Mouse (Mus musculus) C2C12 (cell line): ENCODE measurements around the gene Cd69. TPM values are rescaled to one million over a fixed set of nuclear protein-coding genes. Genes with fewer than 3 reads are reported as not detected.

Source experiments
- H3K27me3 ChIP-seq: one replicate; pipeline ENCODE4 v1.6.1; 2011; ENCODE audit not compliant: control insufficient read depth, insufficient read depth, insufficient read length
- H3K36me3 ChIP-seq: one replicate; pipeline ENCODE4 v1.6.1; 2011; ENCODE audit not compliant: control insufficient read depth, insufficient read depth
- H3K4me3 ChIP-seq: one replicate; pipeline ENCODE4 v1.5.1; 2011; ENCODE audit warnings: mild to moderate bottlenecking, control low read depth; ENCODE audit not compliant: poor library complexity, insufficient read depth, severe bottlenecking
- H3K79me2 ChIP-seq: one replicate; pipeline ENCODE4 v1.6.1; 2011; ENCODE audit not compliant: control insufficient read depth, insufficient read depth
- H3K79me3 ChIP-seq: one replicate; pipeline ENCODE4 v1.6.1; 2011; ENCODE audit warnings: low read depth, control low read depth
- H3ac ChIP-seq: one replicate; pipeline ENCODE3; 2011; ENCODE audit warnings: low read depth; ENCODE audit not compliant: control insufficient read depth, insufficient read length
- CEBPB ChIP-seq: IDR thresholded peaks from one replicate; pipeline ENCODE4 v1.6.1; 2011; ENCODE audit warnings: low read depth, mild to moderate bottlenecking, control low read depth, moderate library complexity
- CTCF ChIP-seq: IDR thresholded peaks from one replicate; pipeline ENCODE4 v1.5.1; 2011; ENCODE audit not compliant: control insufficient read depth, insufficient read depth, insufficient read length
- FOSL1 ChIP-seq: IDR thresholded peaks from one replicate; pipeline ENCODE4 v1.8.0; 2011; ENCODE audit warnings: mild to moderate bottlenecking, low read length; ENCODE audit not compliant: poor library complexity, insufficient read depth, severe bottlenecking
- MAX ChIP-seq: IDR thresholded peaks from one replicate; pipeline ENCODE4 v1.6.1; 2011; ENCODE audit warnings: mild to moderate bottlenecking, control low read depth
- MYOD1 ChIP-seq: IDR thresholded peaks from one replicate; pipeline ENCODE4 v1.6.1; 2011; ENCODE audit warnings: low read depth; ENCODE audit not compliant: control insufficient read depth, insufficient read length
- MYOG ChIP-seq: IDR thresholded peaks from one replicate; pipeline ENCODE4 v1.6.1; 2011; ENCODE audit not compliant: control insufficient read depth, insufficient read length; ENCODE audit errors: extremely low read depth
- USF1 ChIP-seq: IDR thresholded peaks from one replicate; pipeline ENCODE4 v1.6.1; 2011; ENCODE audit warnings: low read depth, mild to moderate bottlenecking, control low read depth, moderate library complexity
- polyA plus RNA-seq: library from polyadenylated mRNA; unstranded; fragments of >200 nt; fragmentation: generic; extraction: Trizol; gene quantifications from one replicate; pipeline ENCODE4 v1.2.1, GENCODE M21; 2012; ENCODE audit warnings: missing spikeins

Cd69 gene
- polyA plus RNA-seq, 1 experiment, result not detected

DNA sequence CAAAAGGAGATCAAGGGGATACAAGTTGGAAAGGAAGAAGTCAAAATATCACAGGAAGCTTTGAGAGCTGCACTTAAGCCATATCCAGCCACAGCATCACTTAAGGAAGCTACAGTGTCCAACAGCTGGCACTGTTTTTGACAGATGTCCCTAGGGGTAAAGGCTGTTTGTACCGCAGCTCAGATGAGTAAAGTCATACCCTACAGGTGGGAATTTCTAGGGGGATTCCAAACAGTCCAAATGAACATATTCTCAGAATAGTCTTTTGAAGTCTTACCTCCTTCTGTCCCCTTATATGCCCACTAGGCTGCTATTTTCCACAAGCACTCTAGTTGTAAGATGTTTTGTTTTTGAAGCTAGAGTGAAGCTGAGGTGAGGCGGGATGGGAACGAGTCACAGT lies 37.3 kb upstream of the Cd69 start:
- Histone ChIP-seq H3K36me3 (no peaks in the 10 kb centered on the region), H3K79me2 (no peaks in the 10 kb centered on the region), H3ac (no peak overlapping the region), H3K4me3 (no peak overlapping the region), H3K79me3 (no peaks in the 10 kb centered on the region), H3K27me3 (no peaks in the 10 kb centered on the region)
- no peak for TF ChIP-seq CEBPB
- no peak for TF ChIP-seq FOSL1
- TF ChIP-seq MYOG, result no peak
- TF ChIP-seq MYOD1, result no peak
- TF ChIP-seq CTCF, result no peak
- no peak for TF ChIP-seq USF1
- TF ChIP-seq MAX, result no peak

DNA sequence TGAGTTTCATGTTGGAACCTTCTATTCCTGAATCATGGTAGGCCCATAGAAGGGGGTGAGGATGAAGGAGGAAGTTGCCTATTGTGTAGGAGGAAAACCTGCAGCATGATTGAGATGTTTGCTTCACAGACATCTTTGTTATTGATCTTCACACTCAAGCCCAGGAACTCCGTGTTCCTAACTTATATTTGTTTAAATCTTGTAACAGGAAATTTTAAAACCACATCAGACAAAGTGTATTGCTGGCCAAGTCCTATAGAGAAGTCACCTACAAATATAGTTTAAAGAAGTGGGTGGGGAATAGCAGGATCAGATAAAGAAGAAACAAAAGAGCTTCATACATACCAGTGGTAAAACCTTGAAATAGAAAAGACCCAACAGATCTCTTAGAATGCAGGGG lies 28.9 kb upstream of the Cd69 start:
- Histone ChIP-seq H3ac (no peak overlapping the region), H3K79me2 (no peaks in the 10 kb centered on the region), H3K79me3 (no peaks in the 10 kb centered on the region), H3K27me3 (no peaks in the 10 kb centered on the region), H3K4me3 (no peak overlapping the region), H3K36me3 (no peaks in the 10 kb centered on the region)
- no peak for TF ChIP-seq FOSL1
- TF ChIP-seq MAX, result no peak
- no peak for TF ChIP-seq CEBPB
- TF ChIP-seq MYOD1, result no peak
- TF ChIP-seq USF1, result no peak
- TF ChIP-seq CTCF, result no peak
- no peak for TF ChIP-seq MYOG

DNA sequence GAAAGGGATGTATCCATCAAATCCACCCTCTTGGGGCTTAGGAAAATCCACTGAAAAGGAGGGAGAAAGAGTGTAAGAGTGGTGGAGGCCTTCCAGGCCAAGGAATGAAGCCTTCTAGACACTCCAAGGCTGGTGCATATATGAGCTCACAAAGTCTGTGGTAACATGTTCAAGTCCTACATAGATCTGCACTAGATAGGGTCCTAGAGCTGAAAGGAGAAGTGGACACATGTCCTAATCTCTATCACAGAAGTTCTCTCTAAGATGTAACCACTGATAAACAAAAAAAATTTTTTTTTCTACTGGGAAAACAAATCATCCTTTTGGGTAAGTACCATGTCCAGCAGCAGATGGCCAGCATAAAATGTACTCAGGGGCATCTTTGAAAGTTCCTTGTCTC lies 13.5 kb upstream of the Cd69 start:
- Histone ChIP-seq H3K36me3 (no peaks in the 10 kb centered on the region), H3K79me3 (no peaks in the 10 kb centered on the region), H3ac (no peak overlapping the region), H3K79me2 (no peaks in the 10 kb centered on the region), H3K27me3 (no peaks in the 10 kb centered on the region), H3K4me3 (no peak overlapping the region)
- no peak for TF ChIP-seq FOSL1
- no peak for TF ChIP-seq CEBPB
- no peak for TF ChIP-seq MYOG
- no peak for TF ChIP-seq MYOD1

DNA sequence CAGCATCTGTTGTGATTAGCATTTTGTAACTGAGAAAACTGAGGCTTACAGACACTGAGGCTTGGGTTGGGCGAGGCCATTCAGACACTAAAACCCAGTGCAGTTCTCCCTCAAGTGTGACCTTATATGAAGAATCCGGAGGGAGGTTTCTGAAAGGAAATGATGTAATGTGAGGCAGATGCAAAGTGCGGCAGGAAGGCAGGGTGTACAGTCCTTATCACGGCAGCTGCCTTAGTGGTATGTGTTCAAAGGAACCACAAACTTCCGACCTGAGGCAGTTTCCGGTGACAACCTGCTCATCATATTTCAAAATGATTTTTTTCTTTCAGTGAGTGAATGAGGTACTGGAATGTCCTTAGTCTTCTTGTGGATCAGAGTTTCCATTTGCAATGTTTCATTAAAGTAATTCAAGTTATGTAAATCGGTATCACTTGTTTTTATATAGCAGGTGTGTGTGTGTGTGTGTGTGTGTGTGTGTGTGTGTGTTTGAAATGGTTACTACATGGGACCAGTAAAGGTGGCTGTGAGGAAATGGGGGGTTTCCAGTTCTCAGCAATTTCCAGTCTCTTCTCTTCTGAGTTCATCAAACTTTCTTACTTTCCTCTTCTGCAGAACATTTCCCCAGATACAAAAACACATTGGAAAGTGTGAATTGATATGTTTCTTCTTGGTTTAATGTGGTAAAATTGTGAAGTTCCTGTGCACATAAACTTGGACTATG lies 9.3 kb upstream of the Cd69 start:
- no peaks in the 10 kb centered on the region for H3K27me3 ChIP-seq
- no peaks in the 10 kb centered on the region for H3K36me3 ChIP-seq
- H3ac ChIP-seq, result no peak overlapping the region
- TF ChIP-seq MYOG, result no peak
- TF ChIP-seq MAX, result no peak
- no peaks in the 10 kb centered on the region for H3K79me3 ChIP-seq
- no peaks in the 10 kb centered on the region for H3K79me2 ChIP-seq
- H3K4me3 ChIP-seq, result no peak overlapping the region

DNA sequence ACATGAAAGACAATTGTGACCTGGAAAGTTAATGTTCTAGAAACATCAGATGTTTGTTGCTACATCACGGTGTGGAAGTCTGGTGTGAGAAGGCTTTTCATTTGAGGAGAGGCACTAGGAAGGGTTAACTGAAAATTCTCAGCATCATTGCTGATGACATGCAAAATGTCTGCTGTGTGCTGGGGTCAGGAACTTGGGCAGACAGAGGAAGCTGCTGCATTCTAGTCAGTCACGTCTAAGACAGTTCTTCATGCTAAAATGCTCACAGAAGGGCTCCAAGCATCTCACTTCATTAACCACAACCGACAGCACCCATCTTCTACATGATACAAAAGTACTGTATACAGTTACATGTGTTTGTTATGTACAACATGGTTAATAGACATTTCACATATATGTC lies 8.0 kb upstream of the Cd69 start:
- TF ChIP-seq CTCF (no peak), FOSL1 (no peak), MYOG (no peak), MAX (no peak), CEBPB (no peak), USF1 (no peak), MYOD1 (no peak)
- Histone ChIP-seq H3K27me3 (no peaks in the 10 kb centered on the region), H3ac (no peak overlapping the region), H3K79me2 (no peaks in the 10 kb centered on the region), H3K36me3 (no peaks in the 10 kb centered on the region), H3K79me3 (no peaks in the 10 kb centered on the region), H3K4me3 (no peak overlapping the region)

DNA sequence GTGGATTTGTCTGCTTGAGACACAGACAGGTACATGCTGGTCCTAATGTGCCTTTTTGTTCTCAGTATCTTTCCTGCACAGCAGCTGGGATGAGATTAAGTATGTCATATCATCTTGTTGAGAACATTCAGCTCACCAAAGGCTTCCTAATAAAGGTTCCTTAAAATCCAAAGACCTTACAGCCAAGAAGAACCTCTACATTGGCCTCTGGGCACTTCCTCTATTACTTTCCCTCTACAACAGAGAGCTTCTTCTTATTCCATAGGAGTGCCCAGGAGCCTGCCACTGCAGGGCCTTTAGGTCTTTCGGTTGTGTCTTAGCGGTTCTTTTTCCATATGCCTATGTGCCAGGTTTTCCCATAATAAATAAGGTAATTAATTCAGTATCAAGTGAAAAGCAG lies 1.2 kb upstream of the Cd69 start:
- H3K36me3 ChIP-seq, result no peaks in the 10 kb centered on the region
- H3K4me3 ChIP-seq, result no peak overlapping the region
- H3K79me2 ChIP-seq, result no peaks in the 10 kb centered on the region
- H3K27me3 ChIP-seq, result no peaks in the 10 kb centered on the region
- H3K79me3 ChIP-seq, result no peaks in the 10 kb centered on the region
- no peak overlapping the region for H3ac ChIP-seq
- TF ChIP-seq MYOD1 (no peak), USF1 (no peak), FOSL1 (no peak), CTCF (no peak), MYOG (no peak), CEBPB (no peak), MAX (no peak)
